Mouse (Mus musculus) spleen, adult 2 months (tissue): ENCODE data around the gene Zfp709.

ENCODE experiments used
- CTCF ChIP-seq: fragments of 200-500 bp; IDR thresholded peaks from 2 replicates; pipeline ENCODE4 v1.5.1; 2011; ENCODE audit warnings: mild to moderate bottlenecking, inconsistent platforms; ENCODE audit not compliant: insufficient read depth, insufficient read length, insufficient replicate concordance; ENCODE audit errors: extremely low read depth
- POLR2A ChIP-seq: fragments of 200-500 bp; IDR thresholded peaks from 2 replicates; pipeline ENCODE4 v1.6.1; 2011; ENCODE audit warnings: low read depth, low read length, inconsistent platforms

DNA sequence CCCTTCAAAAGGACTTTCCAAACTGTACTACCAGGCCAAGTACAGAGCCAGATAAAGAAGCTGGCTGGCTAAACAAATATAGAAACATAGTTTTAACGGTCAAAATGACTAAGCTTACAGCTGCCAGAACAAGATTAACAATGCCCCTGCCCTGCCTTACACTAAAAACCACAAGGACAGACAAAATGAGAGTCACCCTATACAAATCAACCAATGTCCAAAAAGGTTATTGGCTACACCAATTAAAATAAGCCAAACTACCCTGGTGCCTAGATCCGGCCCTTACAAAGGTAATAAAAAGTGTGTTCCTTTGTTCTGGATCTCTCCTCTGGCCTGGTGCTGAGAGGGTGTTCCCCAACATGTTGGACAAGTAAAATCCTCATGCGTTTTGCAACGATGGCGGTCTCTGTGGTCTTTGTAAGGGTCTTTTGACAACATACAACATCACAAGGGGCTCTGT lies 26.0 kb downstream of the Zfp709 start:
- TF ChIP-seq POLR2A, result no peak
- no peak for TF ChIP-seq CTCF
